Mouse (Mus musculus) liver, adult 2 months (tissue): ENCODE measurements at regions not wholly inside any gene's neighbourhood (a gene's known extent, or its start where the extent isn't known, plus 50 kb on each side); places are given as distances from the start of the nearest gene placed in this dataset.

Experiments
- DNase-seq: peaks from one replicate; pipeline ENCODE4 v3.0.0-alpha.2; 2011; ENCODE audit warnings: low read depth, low spot score; ENCODE audit errors: extremely low read depth
- H3K27ac ChIP-seq: fragments of 200-500 bp; replicated peaks from 2 replicates; pipeline ENCODE4 v1.5.1; 2012; ENCODE audit warnings: low read depth, mild to moderate bottlenecking, control low read depth, inconsistent platforms, low read length; ENCODE audit not compliant: insufficient read depth
- H3K27me3 ChIP-seq: fragments of 200-500 bp; 2 replicates; pipeline ENCODE4 v1.6.1; 2012; ENCODE audit warnings: mild to moderate bottlenecking, moderate library complexity, low read length, inconsistent platforms; ENCODE audit not compliant: control insufficient read depth, insufficient read depth
- H3K36me3 ChIP-seq: fragments of 200-500 bp; 2 replicates; pipeline ENCODE4 v1.6.1; 2012; ENCODE audit warnings: low read length, inconsistent platforms; ENCODE audit not compliant: control insufficient read depth, insufficient read depth
- H3K4me1 ChIP-seq: fragments of 200-500 bp; 2 replicates; pipeline ENCODE4 v1.6.1; 2011; ENCODE audit warnings: low read length; ENCODE audit not compliant: control insufficient read depth, insufficient read depth
- H3K4me3 ChIP-seq: fragments of 200-500 bp; 2 replicates; pipeline ENCODE4 v1.5.1; 2011; ENCODE audit warnings: low read depth, mild to moderate bottlenecking, control low read depth, low read length, moderate library complexity; ENCODE audit not compliant: insufficient read depth
- H3K79me2 ChIP-seq: fragments of 200-500 bp; 2 replicates; pipeline ENCODE4 v1.6.1; 2012; ENCODE audit warnings: inconsistent platforms, mild to moderate bottlenecking, low read length, moderate library complexity; ENCODE audit not compliant: control insufficient read depth, insufficient read depth
- H3K9ac ChIP-seq: fragments of 200-500 bp; 2 replicates; pipeline ENCODE4 v1.6.1; 2012; ENCODE audit warnings: low read depth, mild to moderate bottlenecking, control low read depth, inconsistent platforms, low read length
- CTCF ChIP-seq: fragments of 200-500 bp; IDR thresholded peaks from 2 replicates; pipeline ENCODE4 v1.5.1; 2011; ENCODE audit warnings: low read depth, low read length, control low read depth
- POLR2A ChIP-seq: fragments of 200-500 bp; IDR thresholded peaks from 2 replicates; pipeline ENCODE4 v1.6.1; 2011; ENCODE audit warnings: low read length, control low read depth; ENCODE audit not compliant: insufficient read depth; ENCODE audit errors: extremely low read depth
- WGBS: fragments of 180-500 bp; shearing (Covaris S2); methylation state at CpG from one replicate; pipeline ENCODE4 v1.1.7; 2018; 5-methylcytosine and 5-hydroxymethylcytosine counted together

GRCm38 (mm10) chr19:56120723-56121122, 166.2 kb upstream of the Habp2 start:
- H3K4me3 ChIP-seq: no peak overlapping the region
- no peaks in the 10 kb centered on the region for H3K36me3 ChIP-seq
- TF ChIP-seq POLR2A: no peak
- no peak for TF ChIP-seq CTCF
- no peaks in the 10 kb centered on the region for H3K4me1 ChIP-seq
- H3K27ac ChIP-seq: no peak overlapping the region
- WGBS: 76% methylated on average over 7 of the region's 7 CpGs
- H3K79me2 ChIP-seq: no peaks in the 10 kb centered on the region
- no peaks in the 10 kb centered on the region for H3K27me3 ChIP-seq
- H3K9ac ChIP-seq: no peak overlapping the region
- no peak for DNase-seq

- H3K4me1 ChIP-seq: no peaks in the 10 kb centered on the region
- 91% methylated on average over 5 of the region's 5 CpGs for WGBS
- no peak overlapping the region for H3K27ac ChIP-seq
- no peak overlapping the region for H3K9ac ChIP-seq
- TF ChIP-seq CTCF (no peak), POLR2A (no peak)
- no peaks in the 10 kb centered on the region for H3K79me2 ChIP-seq
- H3K27me3 ChIP-seq: no peaks in the 10 kb centered on the region
- no peak for DNase-seq
- H3K36me3 ChIP-seq: no peaks in the 10 kb centered on the region
- no peak overlapping the region for H3K4me3 ChIP-seq
Observed at GRCm38 (mm10) chr19:56122186-56122585, 164.8 kb upstream of the Habp2 start.

- no peaks in the 10 kb centered on the region; the same call in 1 of the 2 replicates for H3K27me3 ChIP-seq
- no peak for TF ChIP-seq CTCF
- TF ChIP-seq POLR2A: no peak
- no peaks in the 10 kb centered on the region for H3K36me3 ChIP-seq
- no peak overlapping the region for H3K9ac ChIP-seq
- no peaks in the 10 kb centered on the region for H3K79me2 ChIP-seq
- H3K4me1 ChIP-seq: no peaks in the 10 kb centered on the region
- H3K27ac ChIP-seq: no peak overlapping the region
- DNase-seq: no peak
- no peak overlapping the region for H3K4me3 ChIP-seq
- 80% methylated on average over 5 of the region's 5 CpGs for WGBS
Observed at GRCm38 (mm10) chr19:56131556-56131955, 155.4 kb upstream of the Habp2 start.

- no peak for TF ChIP-seq POLR2A
- no peak for TF ChIP-seq CTCF
- Histone ChIP-seq H3K9ac (no peak overlapping the region), H3K79me2 (no peaks in the 10 kb centered on the region), H3K4me3 (no peak overlapping the region), H3K27ac (no peak overlapping the region), H3K4me1 (no peaks in the 10 kb centered on the region), H3K36me3 (no peaks in the 10 kb centered on the region), H3K27me3 (no peaks in the 10 kb centered on the region; the same call in 1 of the 2 replicates)
- no peak for DNase-seq
- 44% methylated on average over 7 of the region's 7 CpGs for whole genome bisulfite sequencing
Observed at GRCm38 (mm10) chr19:56132911-56133562, 153.9 kb upstream of the Habp2 start.

- no peaks in the 10 kb centered on the region for H3K4me1 ChIP-seq
- 52% methylated on average over 5 of the region's 5 CpGs for WGBS
Observed at GRCm38 (mm10) chr19:56133565-56133964, 153.4 kb upstream of the Habp2 start.

GRCm38 (mm10) chr19:56134081-56134818, 152.7 kb upstream of the Habp2 start:
- WGBS: 23% methylated on average over 17 of the region's 17 CpGs
- Histone ChIP-seq H3K27me3 (no peaks in the 10 kb centered on the region; the same call in 1 of the 2 replicates), H3K4me1 (no peaks in the 10 kb centered on the region), H3K9ac (no peak overlapping the region), H3K36me3 (no peaks in the 10 kb centered on the region), H3K4me3 (no peak overlapping the region), H3K27ac (no peak overlapping the region), H3K79me2 (no peaks in the 10 kb centered on the region)
- DNase-seq: peak; percentile 28
- TF ChIP-seq POLR2A (no peak), CTCF (peak; percentile 89)

More at GRCm38 (mm10) chr19:56133565-56133964, 153.4 kb upstream of the Habp2 start:
- H3K4me3 ChIP-seq: no peak overlapping the region
- H3K79me2 ChIP-seq: no peaks in the 10 kb centered on the region
- DNase-seq: no peak
- TF ChIP-seq POLR2A: no peak
- no peak for TF ChIP-seq CTCF
- no peaks in the 10 kb centered on the region; the same call in 1 of the 2 replicates for H3K27me3 ChIP-seq
- no peaks in the 10 kb centered on the region for H3K36me3 ChIP-seq
- no peak overlapping the region for H3K9ac ChIP-seq
- no peak overlapping the region for H3K27ac ChIP-seq
